Mouse (Mus musculus): ENCODE measurements around the gene Lysmd1. TPM values are rescaled to one million over a fixed set of nuclear protein-coding genes. Genes with fewer than 3 reads are reported as not detected.
A peak's percentile ranks its signal among the peaks of the same experiment; 100 is the strongest.

Gene Lysmd1
- polyA plus RNA-seq, 1 experiment: 7.0 TPM

DNA sequence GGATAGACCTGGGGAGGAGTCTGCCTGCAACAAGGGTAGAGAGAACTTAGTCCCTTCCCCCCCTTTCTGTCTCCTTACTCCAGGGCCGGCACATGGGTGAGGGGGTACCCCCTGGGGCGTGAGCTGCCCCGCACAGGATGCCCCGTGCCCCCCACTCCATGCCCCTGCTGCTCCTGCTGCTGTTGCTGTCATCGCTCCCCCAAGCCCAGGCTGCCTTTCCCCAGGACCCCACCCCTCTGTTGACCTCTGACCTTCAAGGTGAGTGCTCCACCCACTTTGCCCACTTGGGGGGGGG is 30.3 kb downstream of the Lysmd1 start:
- no peak overlapping the region for H3ac ChIP-seq (ENCODE audit: control insufficient read depth, insufficient read length)
- peak overlapping the region; percentile 97 for H3K4me2 ChIP-seq (ENCODE audit: low read depth)
- TF ChIP-seq USF1 (IDR thresholded peaks at IDR 0.05; ENCODE audit: low read depth) (no peak), TCF12 (IDR thresholded peaks at IDR 0.05; ENCODE audit: insufficient read depth, poor library complexity, severe bottlenecking) (no peak), POLR2A (IDR thresholded peaks at IDR 0.05; ENCODE audit: insufficient read length, low read depth) (no peak), MYOD1 (IDR thresholded peaks at IDR 0.05; ENCODE audit: control insufficient read depth in 1 of 3, insufficient read length in 2 of 3, low read depth in 2 of 3) (no peak), REST (IDR thresholded peaks at IDR 0.05; ENCODE audit: insufficient read depth, insufficient read length) (no peak), CEBPB (IDR thresholded peaks at IDR 0.05; ENCODE audit: insufficient read depth, poor library complexity, severe bottlenecking) (no peak)
- H3K36me3 ChIP-seq (ENCODE audit: control insufficient read depth, insufficient read depth): no peaks in the 10 kb centered on the region
- peak overlapping the region; percentile 83 for H3K4me3 ChIP-seq
- H3K79me2 ChIP-seq (ENCODE audit: control insufficient read depth, insufficient read depth): no peaks in the 10 kb centered on the region
- H3K27me3 ChIP-seq (ENCODE audit: control insufficient read depth, insufficient read depth, insufficient read length): no peaks in the 10 kb centered on the region

DNA sequence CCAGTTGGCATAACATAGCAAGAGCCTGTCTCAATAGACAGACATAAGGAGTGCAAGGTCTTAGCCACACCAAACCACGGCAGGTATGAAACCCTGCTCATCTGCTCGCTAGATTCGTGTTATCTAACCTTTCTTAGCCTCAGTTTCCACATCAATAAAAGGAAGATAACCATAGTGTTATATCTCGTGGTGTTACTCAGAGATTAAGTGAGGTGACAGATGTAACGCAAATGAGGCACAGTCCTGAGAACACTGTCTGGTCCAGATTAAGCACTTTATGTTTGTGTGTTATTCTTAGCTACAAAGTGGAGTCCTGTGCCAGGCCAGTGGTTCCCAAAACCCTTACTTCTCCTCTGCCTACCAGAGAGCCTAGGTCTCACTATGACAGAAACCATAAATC is 31.0 kb downstream of the Lysmd1 start:
- Histone ChIP-seq H3ac (ENCODE audit: control insufficient read depth, insufficient read length) (no peak overlapping the region), H3K79me2 (ENCODE audit: control insufficient read depth, insufficient read depth) (no peaks in the 10 kb centered on the region), H3K4me3 (no peak overlapping the region), H3K4me2 (ENCODE audit: low read depth) (peak overlapping the region; percentile 97), H3K36me3 (ENCODE audit: control insufficient read depth, insufficient read depth) (no peaks in the 10 kb centered on the region), H3K27me3 (ENCODE audit: control insufficient read depth, insufficient read depth, insufficient read length) (no peaks in the 10 kb centered on the region)
- TF ChIP-seq POLR2A (IDR thresholded peaks at IDR 0.05; ENCODE audit: insufficient read length, low read depth): no peak
- TF ChIP-seq MYOD1 (IDR thresholded peaks at IDR 0.05; ENCODE audit: control insufficient read depth in 1 of 3, insufficient read length in 2 of 3, low read depth in 2 of 3): no peak
- TF ChIP-seq POLR2AphosphoS2 (IDR thresholded peaks at IDR 0.05; ENCODE audit: insufficient read length, low read depth): no peak
- no peak for TF ChIP-seq MYOG (IDR thresholded peaks at IDR 0.05; ENCODE audit: control insufficient read depth in 1 of 3, insufficient read depth in 1 of 3, insufficient read length in 2 of 3, low read depth in 2 of 3)
- TF ChIP-seq TCF3 (IDR thresholded peaks at IDR 0.05; ENCODE audit: insufficient read length, low read depth): no peak
- no peak for TF ChIP-seq MAX (IDR thresholded peaks at IDR 0.05; ENCODE audit: low read depth)
- TF ChIP-seq SRF (IDR thresholded peaks at IDR 0.05; ENCODE audit: control insufficient read depth, insufficient read length, low read depth): no peak
- TF ChIP-seq E2F4 (IDR thresholded peaks at IDR 0.05; ENCODE audit: insufficient read depth): no peak
- no peak for TF ChIP-seq USF1 (IDR thresholded peaks at IDR 0.05; ENCODE audit: low read depth)

GRCm38 (mm10) chr3:95169996-95170395 is 36.1 kb downstream of the Lysmd1 start:
- TF ChIP-seq TCF3 (IDR thresholded peaks at IDR 0.05; ENCODE audit: insufficient read length, low read depth): no peak
- no peak for TF ChIP-seq POLR2AphosphoS2 (IDR thresholded peaks at IDR 0.05; ENCODE audit: insufficient read length, low read depth)
- no peak for TF ChIP-seq SRF (IDR thresholded peaks at IDR 0.05; ENCODE audit: control insufficient read depth, insufficient read length, low read depth)
- TF ChIP-seq E2F4 (IDR thresholded peaks at IDR 0.05; ENCODE audit: insufficient read depth): no peak
- no peak for TF ChIP-seq REST (IDR thresholded peaks at IDR 0.05; ENCODE audit: insufficient read depth, insufficient read length)
- TF ChIP-seq POLR2A (IDR thresholded peaks at IDR 0.05; ENCODE audit: insufficient read length, low read depth): no peak
- no peak for TF ChIP-seq TCF12 (IDR thresholded peaks at IDR 0.05; ENCODE audit: insufficient read depth, poor library complexity, severe bottlenecking)
- no peak for TF ChIP-seq MAX (IDR thresholded peaks at IDR 0.05; ENCODE audit: low read depth)
- TF ChIP-seq MYOD1 (IDR thresholded peaks at IDR 0.05; ENCODE audit: control insufficient read depth in 1 of 3, insufficient read length in 2 of 3, low read depth in 2 of 3): no peak
- no peak for TF ChIP-seq USF1 (IDR thresholded peaks at IDR 0.05; ENCODE audit: low read depth)
- no peak for TF ChIP-seq CEBPB (IDR thresholded peaks at IDR 0.05; ENCODE audit: insufficient read depth, poor library complexity, severe bottlenecking)
- TF ChIP-seq MYOG (IDR thresholded peaks at IDR 0.05; ENCODE audit: control insufficient read depth in 1 of 3, insufficient read depth in 1 of 3, insufficient read length in 2 of 3, low read depth in 2 of 3): no peak
- H3K4me2 ChIP-seq (ENCODE audit: low read depth): no peak overlapping the region
- H3K4me3 ChIP-seq: no peak overlapping the region
- no peaks in the 10 kb centered on the region for H3K36me3 ChIP-seq (ENCODE audit: control insufficient read depth, insufficient read depth)
- no peaks in the 10 kb centered on the region for H3K27me3 ChIP-seq (ENCODE audit: control insufficient read depth, insufficient read depth, insufficient read length)
- no peaks in the 10 kb centered on the region for H3K79me2 ChIP-seq (ENCODE audit: control insufficient read depth, insufficient read depth)
- no peak overlapping the region for H3ac ChIP-seq (ENCODE audit: control insufficient read depth, insufficient read length)

DNA sequence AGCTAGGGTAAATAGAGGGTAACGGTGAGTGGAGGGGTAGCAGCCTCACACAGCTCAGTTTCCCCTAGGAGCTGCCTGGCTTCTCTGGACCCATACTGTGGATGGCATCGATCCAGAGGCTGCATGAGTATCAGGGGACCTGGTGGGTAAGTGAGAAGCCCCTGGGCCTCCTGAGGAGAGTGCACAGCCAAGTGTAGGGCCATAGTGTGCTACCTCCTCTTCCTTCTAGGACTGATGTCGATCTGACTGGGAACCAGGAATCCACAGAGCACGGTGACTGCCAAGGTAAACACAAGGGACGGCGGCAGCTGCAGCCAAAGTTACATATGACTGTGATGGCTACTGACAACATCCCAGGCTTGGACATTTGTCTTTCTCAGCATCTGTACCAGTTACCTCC is 37.2 kb downstream of the Lysmd1 start:
- no peak overlapping the region for H3K4me2 ChIP-seq (ENCODE audit: low read depth)
- H3K27me3 ChIP-seq (ENCODE audit: control insufficient read depth, insufficient read depth, insufficient read length): no peaks in the 10 kb centered on the region
- no peak overlapping the region for H3ac ChIP-seq (ENCODE audit: control insufficient read depth, insufficient read length)
- H3K79me2 ChIP-seq (ENCODE audit: control insufficient read depth, insufficient read depth): no peaks in the 10 kb centered on the region
- H3K4me3 ChIP-seq: no peak overlapping the region
- H3K36me3 ChIP-seq (ENCODE audit: control insufficient read depth, insufficient read depth): no peaks in the 10 kb centered on the region
- TF ChIP-seq MYOG (IDR thresholded peaks at IDR 0.05; ENCODE audit: control insufficient read depth in 1 of 3, insufficient read depth in 1 of 3, insufficient read length in 2 of 3, low read depth in 2 of 3) (no peak), SRF (IDR thresholded peaks at IDR 0.05; ENCODE audit: control insufficient read depth, insufficient read length, low read depth) (no peak), CEBPB (IDR thresholded peaks at IDR 0.05; ENCODE audit: insufficient read depth, poor library complexity, severe bottlenecking) (no peak), POLR2AphosphoS2 (IDR thresholded peaks at IDR 0.05; ENCODE audit: insufficient read length, low read depth) (no peak), REST (IDR thresholded peaks at IDR 0.05; ENCODE audit: insufficient read depth, insufficient read length) (no peak), TCF12 (IDR thresholded peaks at IDR 0.05; ENCODE audit: insufficient read depth, poor library complexity, severe bottlenecking) (no peak), USF1 (IDR thresholded peaks at IDR 0.05; ENCODE audit: low read depth) (no peak), TCF3 (IDR thresholded peaks at IDR 0.05; ENCODE audit: insufficient read length, low read depth) (no peak)

GRCm38 (mm10) chr3:95172526-95173255 is 38.8 kb downstream of the Lysmd1 start:
- TF ChIP-seq MAX (IDR thresholded peaks at IDR 0.05; ENCODE audit: low read depth) (no peak), POLR2AphosphoS2 (IDR thresholded peaks at IDR 0.05; ENCODE audit: insufficient read length, low read depth) (no peak), REST (IDR thresholded peaks at IDR 0.05; ENCODE audit: insufficient read depth, insufficient read length) (no peak), MYOD1 (IDR thresholded peaks at IDR 0.05; ENCODE audit: control insufficient read depth in 1 of 3, insufficient read length in 2 of 3, low read depth in 2 of 3) (no peak), E2F4 (IDR thresholded peaks at IDR 0.05; ENCODE audit: insufficient read depth) (no peak), CEBPB (IDR thresholded peaks at IDR 0.05; ENCODE audit: insufficient read depth, poor library complexity, severe bottlenecking) (no peak), USF1 (IDR thresholded peaks at IDR 0.05; ENCODE audit: low read depth) (no peak), TCF3 (IDR thresholded peaks at IDR 0.05; ENCODE audit: insufficient read length, low read depth) (no peak), TCF12 (IDR thresholded peaks at IDR 0.05; ENCODE audit: insufficient read depth, poor library complexity, severe bottlenecking) (no peak), MYOG (IDR thresholded peaks at IDR 0.05; ENCODE audit: control insufficient read depth in 1 of 3, insufficient read depth in 1 of 3, insufficient read length in 2 of 3, low read depth in 2 of 3) (no peak), POLR2A (IDR thresholded peaks at IDR 0.05; ENCODE audit: insufficient read length, low read depth) (no peak), SRF (IDR thresholded peaks at IDR 0.05; ENCODE audit: control insufficient read depth, insufficient read length, low read depth) (no peak)
- Histone ChIP-seq H3ac (ENCODE audit: control insufficient read depth, insufficient read length) (no peak overlapping the region), H3K79me2 (ENCODE audit: control insufficient read depth, insufficient read depth) (no peaks in the 10 kb centered on the region), H3K4me2 (ENCODE audit: low read depth) (no peak overlapping the region), H3K36me3 (ENCODE audit: control insufficient read depth, insufficient read depth) (no peaks in the 10 kb centered on the region), H3K4me3 (no peak overlapping the region), H3K27me3 (ENCODE audit: control insufficient read depth, insufficient read depth, insufficient read length) (no peaks in the 10 kb centered on the region)
